Mouse (Mus musculus) thymus, adult 2 months (tissue): Measurements from ENCODE around the gene Scg5. TPM values are rescaled to one million over a fixed set of nuclear protein-coding genes. Genes with fewer than 3 reads are reported as not detected.
A peak's percentile ranks its signal among the peaks of the same experiment; 100 is the strongest.

Experiments used
- DNase-seq: peaks from one replicate; pipeline ENCODE4 v3.0.0; 2021
- H3K27ac ChIP-seq: fragments of 200-500 bp; 2 replicates; pipeline ENCODE4 v1.5.1; 2012; ENCODE audit warnings: low read length, control low read depth; ENCODE audit not compliant: control insufficient read depth, insufficient read depth
- H3K27me3 ChIP-seq: fragments of 200-500 bp; 2 replicates; pipeline ENCODE4 v1.6.1; 2012; ENCODE audit warnings: mild to moderate bottlenecking, low read length, moderate library complexity, mixed read lengths; ENCODE audit not compliant: control insufficient read depth, insufficient read depth
- H3K36me3 ChIP-seq: fragments of 200-500 bp; 2 replicates; pipeline ENCODE4 v1.6.1; 2012; ENCODE audit warnings: mild to moderate bottlenecking, low read length, moderate library complexity; ENCODE audit not compliant: control insufficient read depth, insufficient read depth
- H3K4me1 ChIP-seq: fragments of 200-500 bp; replicated peaks from 2 replicates; pipeline ENCODE4 v1.6.1; 2012; ENCODE audit warnings: low read length; ENCODE audit not compliant: control insufficient read depth, insufficient read depth
- H3K4me3 ChIP-seq: fragments of 200-500 bp; 2 replicates; pipeline ENCODE4 v1.5.1; 2012; ENCODE audit warnings: mild to moderate bottlenecking, low read length, control low read depth, moderate library complexity; ENCODE audit not compliant: control insufficient read depth, insufficient read depth
- CTCF ChIP-seq: fragments of 200-500 bp; IDR thresholded peaks from 2 replicates; pipeline ENCODE4 v1.5.1; 2012; ENCODE audit warnings: mild to moderate bottlenecking, control low read depth, low read length, moderate library complexity, borderline replicate concordance; ENCODE audit not compliant: control insufficient read depth, poor library complexity, insufficient read depth; ENCODE audit errors: extremely low read depth
- POLR2A ChIP-seq: fragments of 200-500 bp; IDR thresholded peaks from 2 replicates; pipeline ENCODE4 v1.6.1; 2012; ENCODE audit warnings: mild to moderate bottlenecking, low read length, control low read depth, moderate library complexity; ENCODE audit not compliant: control insufficient read depth, poor library complexity, insufficient read depth; ENCODE audit errors: extremely low read depth
- WGBS: fragments of 180-500 bp; shearing (Covaris S2); methylation state at CpG from one replicate; pipeline ENCODE4 v1.1.7; 2018; 5-methylcytosine and 5-hydroxymethylcytosine counted together
- polyA plus RNA-seq: library from polyadenylated mRNA; depleted of rRNA; stranded (reverse); fragments of >200 nt; gene quantifications from 2 replicates; pipeline ENCODE4 v1.2.3, GENCODE M21; 2012

Scg5 gene
- polyA plus RNA-seq, 1 experiment: 2.3 TPM

DNA sequence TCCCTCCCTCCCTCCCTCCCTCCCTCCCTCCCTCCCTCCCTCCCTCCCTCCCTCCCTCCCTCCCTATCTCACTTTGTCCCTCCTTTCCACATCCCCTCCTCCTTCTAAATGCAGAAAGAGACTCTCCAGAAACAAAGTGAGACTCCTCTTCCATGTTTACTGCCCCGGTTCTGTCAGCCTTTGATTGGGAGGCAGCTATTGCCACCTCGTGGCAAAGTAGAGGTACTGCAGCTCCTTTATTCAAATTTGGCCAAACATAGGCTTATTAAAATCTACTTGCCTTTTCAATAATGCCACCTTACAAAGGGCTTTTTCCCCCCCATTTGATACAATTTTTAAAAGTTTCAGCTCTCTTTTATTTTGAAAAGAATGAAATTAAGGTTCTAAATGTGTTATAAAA, 5.0 kb downstream of the Scg5 start:
- H3K36me3 ChIP-seq: no peaks in the 10 kb centered on the region

DNA sequence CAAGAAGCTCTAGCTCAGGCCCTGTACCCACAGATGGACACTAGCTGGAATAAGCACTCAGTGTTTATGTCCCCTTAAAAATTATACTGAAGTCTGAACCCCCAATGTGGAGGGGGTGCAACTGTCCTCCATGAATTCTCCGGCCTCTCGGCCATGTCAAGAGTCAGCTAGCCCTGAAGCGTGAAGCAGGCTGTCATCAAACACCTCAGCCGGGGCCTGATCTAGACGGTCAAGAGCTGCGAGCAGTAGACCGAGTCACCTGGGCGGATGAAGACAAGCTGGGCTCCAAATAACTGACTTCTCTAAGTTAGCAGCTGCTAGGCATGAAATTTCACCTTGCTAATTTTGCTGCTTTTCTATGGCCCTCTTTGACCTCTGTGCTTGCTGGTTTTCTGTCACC, 6.6 kb downstream of the Scg5 start:
- WGBS: 96% methylated on average over 8 of the region's 8 CpGs
- Histone ChIP-seq H3K4me3 (no peak overlapping the region), H3K4me1 (no peaks in the 10 kb centered on the region), H3K36me3 (no peaks in the 10 kb centered on the region), H3K27ac (no peak overlapping the region), H3K27me3 (no peaks in the 10 kb centered on the region)
- no peak for TF ChIP-seq POLR2A
- TF ChIP-seq CTCF: no peak
- DNase-seq: no peak

More for the DNA sequence above, 5.0 kb downstream of the Scg5 start:
- Histone ChIP-seq H3K27ac (no peak overlapping the region), H3K4me3 (no peak overlapping the region), H3K27me3 (no peaks in the 10 kb centered on the region), H3K4me1 (peaks cover 2% of the 10 kb centered on the region)
- no peak for TF ChIP-seq CTCF
- TF ChIP-seq POLR2A: no peak
- DNase-seq: peak; percentile 26
- 0% methylated on average over 2 of the region's 2 CpGs for WGBS

- H3K4me1 ChIP-seq: no peaks in the 10 kb centered on the region
- no peak overlapping the region for H3K4me3 ChIP-seq
- no peak for DNase-seq
- no peaks in the 10 kb centered on the region for H3K27me3 ChIP-seq
- 89% methylated on average over 12 of the region's 12 CpGs for WGBS
- H3K27ac ChIP-seq: no peak overlapping the region
- TF ChIP-seq POLR2A (no peak), CTCF (no peak)
- no peaks in the 10 kb centered on the region for H3K36me3 ChIP-seq
Observed at GRCm38 (mm10) chr2:113821176-113821734, 7.7 kb downstream of the Scg5 start.

DNA sequence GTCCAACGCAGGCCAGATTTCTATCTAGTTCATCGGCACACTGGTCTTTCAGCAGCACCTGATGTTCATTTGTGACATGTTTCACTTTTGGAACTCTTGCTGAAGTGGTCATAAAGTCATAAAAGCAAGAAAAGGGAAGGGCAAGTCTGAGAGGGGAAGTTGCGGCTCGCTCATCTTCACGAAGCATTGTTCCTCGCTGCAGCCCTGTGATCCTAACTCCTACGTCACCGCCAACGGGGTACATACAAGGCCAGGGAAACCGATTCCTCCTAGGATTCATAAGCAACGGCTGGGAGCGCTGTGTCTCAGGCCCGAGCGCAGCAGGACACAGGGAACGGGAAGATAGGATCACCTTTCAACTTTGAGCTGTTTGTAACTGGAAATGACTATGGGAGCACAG, 8.8 kb downstream of the Scg5 start:
- no peaks in the 10 kb centered on the region for H3K27me3 ChIP-seq
- H3K4me3 ChIP-seq: no peak overlapping the region
- no peak overlapping the region for H3K27ac ChIP-seq
- H3K4me1 ChIP-seq: no peaks in the 10 kb centered on the region
- DNase-seq: no peak
- no peaks in the 10 kb centered on the region for H3K36me3 ChIP-seq
- 79% methylated on average over 15 of the region's 15 CpGs for WGBS
- TF ChIP-seq POLR2A (no peak), CTCF (no peak)

DNA sequence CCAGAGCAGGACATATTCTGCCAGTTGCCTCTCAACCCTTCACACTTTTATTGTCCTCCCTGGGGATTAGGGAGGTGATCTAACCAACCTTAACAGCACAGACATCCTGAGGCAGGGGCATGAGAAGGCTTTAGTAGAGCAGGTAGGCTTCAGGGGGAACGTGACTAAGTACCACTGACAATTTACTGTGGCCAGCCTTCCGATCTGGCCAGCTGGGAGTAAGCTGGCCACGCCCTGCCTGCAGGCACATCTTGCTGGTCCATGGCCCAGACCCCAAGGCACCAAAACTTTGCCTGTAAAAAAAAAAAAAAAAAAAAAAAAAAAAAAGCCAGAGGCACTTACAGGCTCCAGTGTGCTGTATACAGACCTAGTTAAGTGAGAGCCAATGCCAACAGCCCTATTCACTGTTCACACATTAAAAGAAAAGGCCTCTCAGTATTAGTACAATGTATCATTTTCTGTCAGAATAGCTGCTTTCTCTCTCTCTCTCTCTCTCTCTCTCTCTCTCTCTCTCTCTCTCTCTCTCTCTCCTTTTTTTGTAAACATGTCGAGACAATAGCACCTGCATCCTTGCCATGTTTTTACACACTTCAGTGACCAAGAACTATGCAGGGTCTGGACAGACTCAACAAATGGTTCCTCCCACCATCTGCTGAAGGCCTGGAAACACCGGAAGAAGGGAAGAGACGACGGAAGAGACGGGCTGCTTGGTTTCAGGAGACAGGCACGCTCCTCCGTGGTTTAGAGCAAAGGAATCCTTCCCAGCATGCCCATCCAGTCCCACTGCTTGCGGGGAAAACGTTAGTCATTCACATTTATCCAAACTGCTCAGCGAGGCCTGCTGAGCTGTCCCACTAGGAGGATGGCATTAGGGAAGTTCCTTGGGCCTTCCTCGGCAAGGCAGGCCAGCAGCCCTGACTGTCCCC, 11.0 kb downstream of the Scg5 start:
- 92% methylated on average over 14 of the region's 14 CpGs for WGBS
- Histone ChIP-seq H3K27ac (no peak overlapping the region), H3K27me3 (no peaks in the 10 kb centered on the region), H3K4me1 (no peaks in the 10 kb centered on the region), H3K36me3 (no peaks in the 10 kb centered on the region), H3K4me3 (no peak overlapping the region)
- TF ChIP-seq CTCF (no peak), POLR2A (no peak)
- no peak for DNase-seq

DNA sequence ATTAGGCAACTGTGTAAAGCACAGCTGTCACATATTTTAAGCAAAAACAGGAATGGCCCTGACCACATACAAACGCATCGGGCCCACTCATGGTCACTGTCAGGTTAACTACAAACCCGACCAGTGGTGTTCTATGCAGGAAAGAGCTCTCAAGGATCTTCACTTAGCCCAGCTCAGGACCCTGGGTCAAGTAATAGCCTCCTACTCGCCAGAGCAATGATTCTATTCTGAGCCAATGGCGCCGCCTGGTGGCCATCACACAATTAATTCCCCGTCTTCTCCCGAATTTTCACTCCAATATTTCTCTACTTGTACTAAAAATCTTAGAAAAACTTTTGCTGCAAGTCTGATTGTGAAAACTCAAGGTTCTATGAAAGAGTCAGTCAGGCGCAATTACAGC, 21.3 kb downstream of the Scg5 start:
- 29% methylated on average over 9 of the region's 9 CpGs for WGBS
- Histone ChIP-seq H3K27ac (no peak overlapping the region), H3K4me1 (no peaks in the 10 kb centered on the region), H3K27me3 (no peaks in the 10 kb centered on the region), H3K36me3 (no peaks in the 10 kb centered on the region), H3K4me3 (no peak overlapping the region)
- DNase-seq: peak; percentile 26
- TF ChIP-seq CTCF (no peak), POLR2A (no peak)
